Mouse (Mus musculus): ENCODE measurements around the gene Slit1.

GRCm38 (mm10) chr19:41738429-41738805 lies 5.0 kb downstream of the Slit1 start:
- TF ChIP-seq E2F4 (IDR thresholded peaks at IDR 0.05; ENCODE audit: insufficient read depth): no peak
- no peak for TF ChIP-seq REST (IDR thresholded peaks at IDR 0.05; ENCODE audit: insufficient read depth, insufficient read length)
- TF ChIP-seq MYOD1 (IDR thresholded peaks at IDR 0.05; ENCODE audit: control insufficient read depth in 1 of 3, insufficient read length in 2 of 3, low read depth in 2 of 3): no peak
- no peak for TF ChIP-seq MYOG (IDR thresholded peaks at IDR 0.05; ENCODE audit: control insufficient read depth in 1 of 3, insufficient read depth in 1 of 3, insufficient read length in 2 of 3, low read depth in 2 of 3)
- no peak for TF ChIP-seq POLR2A (IDR thresholded peaks at IDR 0.05; ENCODE audit: insufficient read length, low read depth)
